Mouse (Mus musculus) liver, embryonic 14.5 days (tissue): ENCODE measurements around the gene Epsti1. TPM values are rescaled to one million over a fixed set of nuclear protein-coding genes. Genes with fewer than 3 reads are reported as not detected.

Experiments used
- ATAC-seq: fragments of 200-750 bp; cut with Nextera tagmentation; 2 replicates; pipeline ENCODE4 v1.8.0; 2017; ENCODE audit warnings: moderate number of reproducible peaks, mild to moderate bottlenecking, moderate library complexity; ENCODE audit not compliant: insufficient read depth
- DNase-seq, 3 experiments: peaks; one replicate each; pipeline ENCODE4 v3.0.0-alpha.2; 2012 to 2013; ENCODE audit warnings: low read depth in 3 of 3, low spot score in 3 of 3
- H3K27ac ChIP-seq: fragments of 300-500 bp; sonication (generic); 2 replicates; pipeline ENCODE4 v1.5.1; 2014; ENCODE audit warnings: moderate library complexity, mild to moderate bottlenecking, control low read depth, inconsistent platforms
- H3K27me3 ChIP-seq: fragments of 300-500 bp; sonication (generic); 2 replicates; pipeline ENCODE4 v1.6.1; 2014; ENCODE audit warnings: mild to moderate bottlenecking, low read length, moderate library complexity; ENCODE audit not compliant: control insufficient read depth, insufficient read depth
- H3K36me3 ChIP-seq: fragments of 300-500 bp; sonication (generic); replicated peaks from 2 replicates; pipeline ENCODE4 v1.6.1; 2014; ENCODE audit warnings: low read depth; ENCODE audit not compliant: control insufficient read depth, insufficient read depth
- H3K4me1 ChIP-seq, 2 experiments: fragments of 200-500 bp in 1 of 2; fragments of 300-500 bp in 1 of 2; sonication (generic) in 1 of 2; replicated peaks; 2 replicates each; pipeline ENCODE4 v1.6.1; 2012 to 2014; ENCODE audit warnings: antibody characterized with exemption in 1 of 2, inconsistent platforms in 1 of 2, low read length in 1 of 2; ENCODE audit not compliant: control insufficient read depth in 2 of 2, insufficient read depth in 2 of 2
- H3K4me2 ChIP-seq: fragments of 300-500 bp; sonication (generic); 2 replicates; pipeline ENCODE4 v1.6.1; 2014; ENCODE audit warnings: low read depth, mild to moderate bottlenecking, control low read depth, moderate library complexity
- H3K4me3 ChIP-seq, 2 experiments: fragments of 200-500 bp in 1 of 2; fragments of 300-500 bp in 1 of 2; sonication (generic) in 1 of 2; 2 replicates each; pipeline ENCODE4 v1.5.1; 2012 to 2014; ENCODE audit warnings: low read depth in 2 of 2, low read length in 2 of 2, mild to moderate bottlenecking in 2 of 2, control low read depth in 1 of 2, inconsistent platforms in 1 of 2, moderate library complexity in 1 of 2; ENCODE audit not compliant: insufficient read depth in 1 of 2
- H3K9ac ChIP-seq: fragments of 300-500 bp; sonication (generic); replicated peaks from 2 replicates; pipeline ENCODE4 v1.6.1; 2014; ENCODE audit warnings: mild to moderate bottlenecking, control low read depth, moderate library complexity
- H3K9me3 ChIP-seq: fragments of 300-500 bp; sonication (generic); 2 replicates; pipeline ENCODE4 v1.6.1; 2016; ENCODE audit warnings: low read length, mixed read lengths; ENCODE audit not compliant: control insufficient read depth
- CTCF ChIP-seq: IDR thresholded peaks from 2 replicates; pipeline ENCODE4 v1.5.1; 2016; ENCODE audit warnings: antibody characterized with exemption, low read depth, control low read depth
- EP300 ChIP-seq: IDR thresholded peaks from 2 replicates; pipeline ENCODE4 v1.6.1; 2016; ENCODE audit warnings: antibody characterized with exemption, low read depth
- WGBS: fragments of 180-500 bp; shearing (Covaris S2); extraction: QIAGEN DNeasy Blood & Tissue Kit; methylation state at CpG from one replicate; pipeline ENCODE4 v1.1.7; 2014; ENCODE audit not compliant: insufficient replicate concordance; 5-methylcytosine and 5-hydroxymethylcytosine counted together
- polyA plus RNA-seq, 2 experiments: library from polyadenylated mRNA; depleted of rRNA in 1 of 2; stranded (reverse) in 1 of 2; unstranded in 1 of 2; fragments of >200 nt; fragmentation: Nextera tagmentation in 1 of 2; extraction: Ambion mirVana in 1 of 2; gene quantifications; 2 replicates each; pipeline versions ENCODE4 v1.2.1 to v1.2.3; 2012 to 2014

Gene Epsti1
- polyA plus RNA-seq, 2 experiments = 1.0 to 1.1 TPM

DNA sequence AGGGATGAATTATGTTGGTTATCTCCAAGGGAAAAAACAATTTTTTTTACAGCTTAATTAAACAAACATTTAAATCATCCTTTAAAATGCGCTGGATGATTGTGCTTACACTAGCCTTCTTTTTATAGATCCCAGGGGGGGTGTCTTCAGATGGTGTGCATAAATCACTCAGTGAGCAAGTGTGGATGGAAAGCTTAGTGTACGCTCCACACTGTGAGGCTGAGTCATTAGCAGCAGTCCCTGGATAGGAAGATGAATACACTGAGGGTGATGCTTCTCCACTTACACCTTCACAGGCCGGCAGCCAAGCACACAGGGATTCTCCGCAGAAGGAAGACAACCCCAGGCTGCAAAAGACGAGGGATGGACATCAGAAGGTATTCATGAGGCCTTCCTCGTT is 70.2 kb downstream of the Epsti1 start:
- ATAC-seq (no peak), DNase-seq (no peak)

DNA sequence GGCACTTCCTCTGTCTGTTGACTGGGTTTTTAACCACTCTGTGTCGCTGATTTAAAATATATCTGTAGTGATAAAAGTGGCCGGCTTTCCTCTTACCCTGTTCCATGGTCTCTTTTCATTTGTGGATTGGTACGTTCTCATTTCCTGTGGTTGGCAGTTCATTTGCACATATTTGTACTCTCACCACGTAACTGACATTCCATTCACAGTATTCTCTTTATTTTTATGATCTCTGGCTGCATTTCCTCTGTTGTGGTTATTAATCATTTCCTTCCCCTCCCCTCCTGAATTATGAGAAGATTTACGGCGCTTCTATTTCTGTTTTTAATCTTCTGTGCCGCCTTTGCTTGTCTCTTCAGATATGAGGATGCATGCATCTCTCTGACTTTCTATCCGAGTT is 71.7 kb downstream of the Epsti1 start:
- H3K9me3 ChIP-seq = no peaks in the 10 kb centered on the region
- H3K27me3 ChIP-seq = no peaks in the 10 kb centered on the region
- DNase-seq = no peak
- no peaks in the 10 kb centered on the region for H3K4me1 ChIP-seq
- ATAC-seq = no peak
- H3K36me3 ChIP-seq = no peaks in the 10 kb centered on the region
- no peak overlapping the region for H3K9ac ChIP-seq
- TF ChIP-seq EP300 (no peak), CTCF (no peak)
- 32% methylated on average over 8 of the region's 8 CpGs for WGBS
- H3K27ac ChIP-seq = no peak overlapping the region
- no peak overlapping the region for H3K4me2 ChIP-seq
- no peak overlapping the region for H3K4me3 ChIP-seq

More for the DNA sequence above, 70.2 kb downstream of the Epsti1 start:
- Histone ChIP-seq H3K4me1 (no peaks in the 10 kb centered on the region), H3K27ac (no peak overlapping the region), H3K36me3 (no peaks in the 10 kb centered on the region), H3K27me3 (no peaks in the 10 kb centered on the region), H3K4me2 (no peak overlapping the region), H3K9ac (no peak overlapping the region), H3K4me3 (no peak overlapping the region), H3K9me3 (no peaks in the 10 kb centered on the region)
- 63% methylated on average over 6 of the region's 6 CpGs for WGBS
- TF ChIP-seq CTCF = no peak
- no peak for TF ChIP-seq EP300

DNA sequence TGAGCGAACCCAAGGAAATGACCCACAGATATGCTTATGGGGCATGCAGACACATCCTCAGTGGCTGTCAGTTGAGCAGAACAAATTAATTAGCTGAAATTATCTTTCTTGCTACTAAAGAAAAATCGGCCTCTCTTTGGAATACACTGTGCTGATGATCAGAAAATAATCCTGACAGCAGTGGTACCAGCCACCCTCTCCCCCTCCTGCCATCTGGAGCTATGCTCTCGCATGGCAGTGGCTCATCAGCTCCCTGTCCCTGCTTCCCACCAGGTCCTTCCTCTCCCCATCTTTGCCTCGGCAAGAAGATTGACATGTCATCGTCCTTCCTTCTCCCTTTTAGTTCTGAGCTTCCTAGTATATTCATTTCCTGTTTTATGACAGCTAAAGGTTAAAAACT is 77.5 kb downstream of the Epsti1 start:
- Histone ChIP-seq H3K27ac (no peak overlapping the region), H3K9me3 (no peaks in the 10 kb centered on the region), H3K36me3 (no peaks in the 10 kb centered on the region), H3K9ac (no peak overlapping the region), H3K4me2 (no peak overlapping the region), H3K27me3 (no peaks in the 10 kb centered on the region), H3K4me1 (no peaks in the 10 kb centered on the region), H3K4me3 (no peak overlapping the region)
- ATAC-seq (no peak), DNase-seq (no peak)
- TF ChIP-seq CTCF = no peak
- no peak for TF ChIP-seq EP300
- WGBS = 37% methylated on average over 5 of the region's 5 CpGs

DNA sequence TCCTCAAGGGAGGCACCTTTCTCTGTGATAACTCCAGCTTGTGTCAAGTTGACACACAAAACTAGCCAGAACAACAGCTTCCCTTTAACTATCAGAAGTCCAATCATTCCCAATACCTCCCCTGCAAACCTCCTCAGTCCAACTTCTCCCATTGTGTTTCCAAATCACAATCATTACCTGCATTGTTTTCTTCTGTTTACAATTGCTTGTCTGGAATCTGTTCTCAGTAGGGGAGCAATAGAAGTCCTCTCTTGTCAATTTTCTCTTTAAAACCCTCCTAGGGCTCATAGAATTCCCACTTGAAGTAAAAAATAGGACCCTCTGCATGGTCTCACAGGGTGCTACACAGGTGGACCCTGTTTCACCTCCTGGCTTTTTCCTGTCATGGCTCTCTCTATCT is 93.7 kb downstream of the Epsti1 start:
- no peak overlapping the region for H3K4me3 ChIP-seq
- no peak overlapping the region for H3K9ac ChIP-seq
- H3K27me3 ChIP-seq = no peaks in the 10 kb centered on the region
- H3K36me3 ChIP-seq = no peaks in the 10 kb centered on the region
- H3K4me2 ChIP-seq = no peak overlapping the region
- no peaks in the 10 kb centered on the region for H3K9me3 ChIP-seq
- H3K4me1 ChIP-seq = no peaks in the 10 kb centered on the region
- no peak overlapping the region for H3K27ac ChIP-seq
- ATAC-seq (no peak), DNase-seq (no peak)
- TF ChIP-seq EP300 (no peak), CTCF (no peak)

DNA sequence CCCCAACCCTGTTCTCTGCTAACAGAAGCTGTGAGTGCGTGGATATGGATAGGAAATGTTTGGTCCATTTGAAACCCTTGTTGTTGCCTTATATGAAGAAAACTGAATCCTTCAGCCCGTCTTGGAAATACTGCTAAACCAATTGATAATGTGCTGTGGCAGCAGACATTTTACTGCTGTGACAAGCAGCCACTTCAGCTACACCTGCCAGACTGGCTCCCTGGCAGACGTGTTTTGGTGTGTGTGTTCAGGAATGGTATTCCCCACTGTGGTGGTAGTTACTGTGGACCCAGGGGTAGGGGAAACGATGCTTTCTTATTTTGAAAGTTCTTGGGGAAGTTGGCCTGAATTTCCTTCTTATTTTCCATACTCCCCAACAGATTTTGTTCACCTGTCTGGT is 100.4 kb downstream of the Epsti1 start:
- DNase-seq = no peak
- H3K9ac ChIP-seq = no peak overlapping the region
- H3K27me3 ChIP-seq = no peaks in the 10 kb centered on the region
- 42% methylated on average over 4 of the region's 4 CpGs for WGBS
- H3K9me3 ChIP-seq = no peaks in the 10 kb centered on the region
- H3K4me3 ChIP-seq = no peak overlapping the region
- ATAC-seq = no peak
- H3K36me3 ChIP-seq = no peaks in the 10 kb centered on the region
- H3K27ac ChIP-seq = no peak overlapping the region
- no peak overlapping the region for H3K4me2 ChIP-seq
- no peaks in the 10 kb centered on the region for H3K4me1 ChIP-seq
- TF ChIP-seq EP300 (no peak), CTCF (no peak)

DNA sequence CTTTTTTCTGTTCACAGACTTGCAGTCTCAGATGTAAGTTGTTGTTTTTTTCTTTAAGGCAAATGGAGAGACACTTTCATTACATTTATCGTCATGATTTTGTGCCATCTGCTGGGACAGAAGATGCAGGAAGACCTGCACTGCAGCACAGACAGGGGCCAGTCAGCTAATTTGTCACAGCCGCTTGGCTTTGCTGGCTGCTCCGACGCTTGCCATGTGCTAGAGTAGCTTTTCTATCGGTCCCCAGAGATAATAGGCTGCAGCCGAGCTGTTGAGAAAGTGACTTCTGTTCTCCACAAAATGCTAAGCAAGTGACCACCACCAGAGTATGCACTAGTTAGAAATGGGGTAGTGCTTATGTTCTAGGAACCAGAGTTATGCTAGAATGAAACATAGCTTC is 104.0 kb downstream of the Epsti1 start:
- no peak overlapping the region for H3K4me3 ChIP-seq
- ATAC-seq (no peak), DNase-seq (no peak)
- TF ChIP-seq EP300 = no peak
- TF ChIP-seq CTCF = no peak
- H3K4me1 ChIP-seq = no peaks in the 10 kb centered on the region
- no peak overlapping the region for H3K9ac ChIP-seq
- no peak overlapping the region for H3K27ac ChIP-seq
- 62% methylated on average over 6 of the region's 6 CpGs for WGBS
- H3K4me2 ChIP-seq = no peak overlapping the region
- H3K36me3 ChIP-seq = no peaks in the 10 kb centered on the region
- no peaks in the 10 kb centered on the region for H3K27me3 ChIP-seq
- no peaks in the 10 kb centered on the region for H3K9me3 ChIP-seq
